Mouse (Mus musculus): Measurements from ENCODE around the gene Polr2i. TPM values are rescaled to one million over a fixed set of nuclear protein-coding genes. Genes with fewer than 3 reads are reported as not detected.

Gene Polr2i
- total RNA-seq, 2 experiments from 2014 or later = 62.1 to 68.0 TPM

GRCm38 (mm10) chr7:30280670-30281138 is 49.0 kb downstream of the Polr2i start:
- intact Hi-C loops (cut with DNase I) = loop anchor here (1.0 kb wide), 1 partner anchor 48 kb away; the partner anchor contains the start of gene Tbcb
- TF ChIP-seq CTCF (IDR thresholded peaks at IDR 0.05) = no peak

GRCm38 (mm10) chr7:30281522-30281921 is 49.8 kb downstream of the Polr2i start:
- no peak for TF ChIP-seq CTCF (IDR thresholded peaks at IDR 0.05)
- no peak for DNase-seq
- intact Hi-C loops (cut with DNase I) = no loop called here
- H3K27ac ChIP-seq = peak overlapping the region; percentile 93
- no peak overlapping the region for H3K4me3 ChIP-seq

More at GRCm38 (mm10) chr7:30280670-30281138, 49.0 kb downstream of the Polr2i start:
- peak; percentile 90 for DNase-seq
- peak overlapping the region; percentile 93 for H3K27ac ChIP-seq
- H3K4me3 ChIP-seq = peak overlapping the region; percentile 84

GRCm38 (mm10) chr7:30282740-30283139 is 51.0 kb downstream of the Polr2i start:
- H3K27ac ChIP-seq = peak overlapping the region; percentile 70
- DNase-seq = peak; percentile 59
- no peak for TF ChIP-seq CTCF (IDR thresholded peaks at IDR 0.05)
- peak overlapping the region; percentile 13 for H3K4me3 ChIP-seq
- intact Hi-C loops (cut with DNase I) = no loop called here

Other genes starting within 250 kb of the Polr2i start
- 10 to 100 TPM; 12.8 to 16.1 TPM for gene Zfp568, start 248.0 kb upstream of the Polr2i start, total RNA-seq (2021)
- gene Zfp14, start 180.6 kb upstream of the Polr2i start, total RNA-seq (2021) = 1 to 10 TPM; 1.8 to 2.1 TPM
- 1 to 10 TPM; 1.3 to 2.3 TPM for gene Zfp82, start 159.0 kb upstream of the Polr2i start, total RNA-seq (2021)
- under 1 TPM in 1 of 2 experiments, not detected in 1; 0.59 TPM for gene Gm26920, start 141.5 kb upstream of the Polr2i start, total RNA-seq (2021)
- gene Zfp566, start 141.4 kb upstream of the Polr2i start, total RNA-seq (2021) = 1 to 10 TPM; 1.2 to 3.4 TPM
- 10 to 100 TPM; 33.5 to 39.2 TPM for gene Zfp260, start 137.2 kb upstream of the Polr2i start, total RNA-seq (2021)
- 1 to 10 TPM; 1.1 to 1.3 TPM for gene Zfp382, start 110.0 kb upstream of the Polr2i start, total RNA-seq (2021)
- gene Zfp146, start 62.2 kb upstream of the Polr2i start, total RNA-seq (2021) = 10 to 100 TPM; 28.5 to 32.5 TPM
- gene Cox7a1, start 47.8 kb upstream of the Polr2i start, total RNA-seq (2021) = 1,000 to 10,000 TPM in 1 of 2 experiments, 100 to 1,000 TPM in 1; 850 to 1,151 TPM
- 100 to 1,000 TPM; 178 to 186 TPM for gene Capns1, start 33.1 kb upstream of the Polr2i start, total RNA-seq (2021)
- 10 to 100 TPM; 29.8 to 31.5 TPM for gene Tbcb, start 324 bp downstream of the Polr2i start, total RNA-seq (2021)
- gene Ovol3, start 3.8 kb downstream of the Polr2i start, total RNA-seq (2021) = not detected
- gene Thap8, start 48.1 kb downstream of the Polr2i start, total RNA-seq (2021) = under 1 TPM in 1 of 2 experiments, not detected in 1; 0.26 TPM
- 1 to 10 TPM; 1.7 to 3.0 TPM for gene Wdr62, start 48.5 kb downstream of the Polr2i start, total RNA-seq (2021)
- 1 to 10 TPM; 5.5 to 5.8 TPM for gene Clip3, start 59.8 kb downstream of the Polr2i start, total RNA-seq (2021)
- 10 to 100 TPM; 21.0 to 22.9 TPM for gene Alkbh6, start 76.8 kb downstream of the Polr2i start, total RNA-seq (2021)
- 1 to 10 TPM; 1.8 to 2.1 TPM for gene Syne4, start 82.9 kb downstream of the Polr2i start, total RNA-seq (2021)
- gene E130208F15Rik, start 89.8 kb downstream of the Polr2i start, total RNA-seq (2021) = under 1 TPM; 0.36 to 0.42 TPM
- gene Sdhaf1, start 91.9 kb downstream of the Polr2i start, total RNA-seq (2021) = 1 to 10 TPM; 5.9 to 6.9 TPM
- gene Lrfn3, start 130.8 kb downstream of the Polr2i start, total RNA-seq (2021) = 1 to 10 TPM; 3.8 to 4.3 TPM
- gene Tyrobp, start 181.8 kb downstream of the Polr2i start, total RNA-seq (2021) = 1 to 10 TPM; 2.6 to 5.7 TPM
- not detected for gene Hcst, start 187.9 kb downstream of the Polr2i start, total RNA-seq (2021)
- under 1 TPM; 0.11 to 0.13 TPM for gene Nfkbid, start 189.8 kb downstream of the Polr2i start, total RNA-seq (2021)
- gene Aplp1, start 213.6 kb downstream of the Polr2i start, total RNA-seq (2021) = 1 to 10 TPM in 1 of 2 experiments, under 1 TPM in 1; 0.94 to 1.2 TPM
- not detected for gene Kirrel2, start 225.7 kb downstream of the Polr2i start, total RNA-seq (2021)
- not detected for gene Nphs1, start 226.4 kb downstream of the Polr2i start, total RNA-seq (2021)

Measured in gastrocnemius, adult 2 months (tissue).